Mouse (Mus musculus) intestine, postnatal 0 days (tissue): ENCODE measurements around the gene Zfp991. TPM values are rescaled to one million over a fixed set of nuclear protein-coding genes. Genes with fewer than 3 reads are reported as not detected.
A peak's percentile ranks its signal among the peaks of the same experiment; 100 is the strongest.
"Not testable (repeated sequence)": the region's sequence is repeated elsewhere in the genome, so short reads cannot be mapped to it uniquely, and the experiment has no call there.

Source experiments
- ATAC-seq: fragments of 200-750 bp; cut with Nextera tagmentation; 2 replicates; pipeline ENCODE4 v1.8.0; 2017; ENCODE audit warnings: mild to moderate bottlenecking, moderate TSS enrichment, moderate library complexity
- H3K27ac ChIP-seq: fragments of 300-500 bp; sonication (generic); 2 replicates; pipeline ENCODE4 v1.5.1; 2014; ENCODE audit warnings: mild to moderate bottlenecking, low read depth, low read length, moderate library complexity
- H3K27me3 ChIP-seq: fragments of 300-500 bp; sonication (generic); replicated peaks from 2 replicates; pipeline ENCODE4 v1.6.1; 2014; ENCODE audit warnings: low read length, mixed read lengths; ENCODE audit not compliant: control insufficient read depth, insufficient read depth
- H3K36me3 ChIP-seq: fragments of 300-500 bp; sonication (generic); 2 replicates; pipeline ENCODE4 v1.6.1; 2014; ENCODE audit warnings: mild to moderate bottlenecking, moderate library complexity; ENCODE audit not compliant: control insufficient read depth, insufficient read depth
- H3K4me1 ChIP-seq: fragments of 300-500 bp; sonication (generic); replicated peaks from 2 replicates; pipeline ENCODE4 v1.6.1; 2014; ENCODE audit warnings: antibody characterized with exemption, low read length, mixed read lengths; ENCODE audit not compliant: control insufficient read depth, insufficient read depth
- H3K4me2 ChIP-seq: fragments of 300-500 bp; sonication (generic); replicated peaks from 2 replicates; pipeline ENCODE4 v1.6.1; 2014; ENCODE audit warnings: low read depth, mild to moderate bottlenecking, moderate library complexity
- H3K4me3 ChIP-seq: fragments of 300-500 bp; sonication (generic); 2 replicates; pipeline ENCODE4 v1.5.1; 2014; ENCODE audit warnings: low read depth, low read length
- H3K9ac ChIP-seq: fragments of 300-500 bp; sonication (generic); 2 replicates; pipeline ENCODE4 v1.6.1; 2014; ENCODE audit warnings: mild to moderate bottlenecking, low read depth, low read length
- H3K9me3 ChIP-seq: fragments of 300-500 bp; sonication (generic); 2 replicates; pipeline ENCODE4 v1.6.1; 2016; ENCODE audit warnings: mixed run types; ENCODE audit not compliant: control insufficient read depth
- CTCF ChIP-seq: sonication (generic); IDR thresholded peaks from 2 replicates; pipeline ENCODE4 v1.5.1; 2016; ENCODE audit warnings: low read depth, mild to moderate bottlenecking, control low read depth, antibody characterized with exemption, moderate library complexity
- WGBS: fragments of 180-500 bp; shearing (Covaris S2); extraction: QIAGEN DNeasy Blood & Tissue Kit; methylation state at CpG from one replicate; pipeline ENCODE4 v1.1.7; 2014; 5-methylcytosine and 5-hydroxymethylcytosine counted together
- polyA plus RNA-seq: library from polyadenylated mRNA; unstranded; fragments of >200 nt; fragmentation: Nextera tagmentation; extraction: Ambion mirVana; gene quantifications from 2 replicates; pipeline ENCODE4 v1.2.1, GENCODE M21; 2015

Gene Zfp991
- 9.1 and 9.9 TPM in 2 replicates for polyA plus RNA-seq

GRCm38 (mm10) chr4:147131837-147132459 lies at the start of gene Zfp991:
TSS of gene Zfp991 (plus strand) at chr4:147132038.
- WGBS: 24% methylated on average over 2 of the region's 15 CpGs
- H3K4me1 ChIP-seq, H3K27ac ChIP-seq, H3K9ac ChIP-seq, H3K27me3 ChIP-seq, H3K9me3 ChIP-seq, H3K36me3 ChIP-seq, ATAC-seq: not testable (repeated sequence)
- Histone ChIP-seq H3K4me2 (peak within 1 kb of the TSS; percentile 37), H3K4me3 (peak within 1 kb of the TSS; percentile 22; the same call in 1 of the 2 replicates)

GRCm38 (mm10) chr4:147095641-147096040 lies 36.2 kb upstream of the Zfp991 start:
- ATAC-seq, H3K4me3 ChIP-seq: not testable (repeated sequence)
- 62% methylated on average over 2 of the region's 2 CpGs for WGBS

GRCm38 (mm10) chr4:147101666-147102626 lies 29.9 kb upstream of the Zfp991 start:
- H3K9ac ChIP-seq, H3K4me1 ChIP-seq: not testable (repeated sequence)
- ATAC-seq: peak; percentile 43; the same call in 1 of the 2 replicates

More at GRCm38 (mm10) chr4:147095641-147096040, 36.2 kb upstream of the Zfp991 start:
- H3K4me2 ChIP-seq, H3K9me3 ChIP-seq, H3K27me3 ChIP-seq, H3K36me3 ChIP-seq, H3K27ac ChIP-seq, H3K9ac ChIP-seq, H3K4me1 ChIP-seq: not testable (repeated sequence)

GRCm38 (mm10) chr4:147103814-147104213 lies 28.0 kb upstream of the Zfp991 start:
- ATAC-seq, H3K4me3 ChIP-seq, H3K9me3 ChIP-seq, H3K4me1 ChIP-seq, H3K9ac ChIP-seq, H3K27ac ChIP-seq, H3K4me2 ChIP-seq, H3K27me3 ChIP-seq, H3K36me3 ChIP-seq: not testable (repeated sequence)
- TF ChIP-seq CTCF: peak; percentile 39
- WGBS: 50% methylated on average over 4 of the region's 4 CpGs

More at GRCm38 (mm10) chr4:147101666-147102626, 29.9 kb upstream of the Zfp991 start:
- WGBS: 1% methylated on average over 60 of the region's 109 CpGs
- H3K36me3 ChIP-seq, H3K27me3 ChIP-seq, H3K27ac ChIP-seq, H3K9me3 ChIP-seq: not testable (repeated sequence)
- Histone ChIP-seq H3K4me2 (peak overlapping the region; percentile 76), H3K4me3 (peak overlapping the region; percentile 41)

- H3K36me3 ChIP-seq, H3K4me1 ChIP-seq, ATAC-seq, H3K4me3 ChIP-seq, H3K27me3 ChIP-seq, H3K9ac ChIP-seq, H3K27ac ChIP-seq, H3K9me3 ChIP-seq, H3K4me2 ChIP-seq: not testable (repeated sequence)
- 69% methylated on average over 2 of the region's 3 CpGs for WGBS
Measured at GRCm38 (mm10) chr4:147117839-147118238, 14.0 kb upstream of the Zfp991 start.

GRCm38 (mm10) chr4:147122286-147122685 lies 9.6 kb upstream of the Zfp991 start:
- H3K27me3 ChIP-seq, H3K4me2 ChIP-seq, H3K36me3 ChIP-seq, H3K4me1 ChIP-seq, H3K27ac ChIP-seq, H3K4me3 ChIP-seq, ATAC-seq, H3K9ac ChIP-seq, H3K9me3 ChIP-seq: not testable (repeated sequence)
- WGBS: 78% methylated on average over 1 of the region's 1 CpGs

- not testable (repeated sequence) for H3K27ac ChIP-seq, H3K4me2 ChIP-seq, H3K4me3 ChIP-seq, H3K27me3 ChIP-seq, H3K9ac ChIP-seq, ATAC-seq, H3K4me1 ChIP-seq, H3K9me3 ChIP-seq, H3K36me3 ChIP-seq
Measured at GRCm38 (mm10) chr4:147123797-147124196, 8.0 kb upstream of the Zfp991 start.

GRCm38 (mm10) chr4:147124400-147125306 lies 7.2 kb upstream of the Zfp991 start:
- peak overlapping the region; percentile 55 for H3K9ac ChIP-seq
- not testable (repeated sequence) for H3K27ac ChIP-seq
- WGBS: 9% methylated on average over 47 of the region's 48 CpGs

More at GRCm38 (mm10) chr4:147124400-147125306, 7.2 kb upstream of the Zfp991 start:
- H3K4me1 ChIP-seq, H3K36me3 ChIP-seq, H3K27me3 ChIP-seq, H3K9me3 ChIP-seq: not testable (repeated sequence)
- peak overlapping the region; percentile 53 for H3K4me3 ChIP-seq
- ATAC-seq: peak; percentile 88
- H3K4me2 ChIP-seq: peak overlapping the region; percentile 75
